Mouse (Mus musculus): ENCODE data around the gene Fam57b. TPM values are rescaled to one million over a fixed set of nuclear protein-coding genes. Genes with fewer than 3 reads are reported as not detected.

The Fam57b gene
- total RNA-seq, 1 experiment = 1.9 TPM

GRCm38 (mm10) chr7:126847116-126847420 lies 49.6 kb downstream of the Fam57b start, which contains the start of gene Doc2a:
Doc2a (plus strand) TSS chr7:126847416.
- no peak for TF ChIP-seq ZC3H11A (IDR thresholded peaks at IDR 0.05; ENCODE audit: borderline replicate concordance, low read depth, low read length)
- no peak for TF ChIP-seq HCFC1 (IDR thresholded peaks at IDR 0.05; ENCODE audit: borderline replicate concordance, insufficient read depth, low read length)
- TF ChIP-seq MAFK (IDR thresholded peaks at IDR 0.05; ENCODE audit: insufficient read depth, low read depth, low read length) = no peak
- no peak for TF ChIP-seq CHD2 (IDR thresholded peaks at IDR 0.05; ENCODE audit: low read depth, low read length)
- no peak for TF ChIP-seq ZNF384 (IDR thresholded peaks at IDR 0.05; ENCODE audit: low read depth, low read length)
- Histone ChIP-seq H3K4me1 (ENCODE audit: control insufficient read depth in 2 of 2, insufficient read depth in 2 of 2, low read length in 2 of 2, poor library complexity in 1 of 2) (peaks cover 0 to 14% of the 10 kb centered on the region in 2 experiments; a peak in 2 of 4 replicates), H3K9me3 (ENCODE audit: control insufficient read depth, insufficient read depth, low read depth, low read length) (no peaks in the 10 kb centered on the region), H3K27ac (ENCODE audit: insufficient read depth, low read depth, low read length, poor library complexity, severe bottlenecking) (no peak within 1 kb of the TSS), H3K9ac (ENCODE audit: insufficient read depth, low read depth, low read length, poor library complexity, severe bottlenecking) (peak within 1 kb of the TSS; percentile 52), H3K4me3 (ENCODE audit: insufficient read depth in 1 of 2, low read depth in 1 of 2, low read length in 2 of 2, poor library complexity in 1 of 2, severe bottlenecking in 1 of 2) (peak within 1 kb of the TSS; percentile 63 to 80), H3K36me3 (ENCODE audit: control insufficient read depth, insufficient read depth, low read length, poor library complexity, severe bottlenecking) (peaks cover 9% of the 10 kb centered on the region)
- in situ Hi-C loops (cut with MboI; ENCODE audit: low sequenced_read_pairs in 2 of 2, unreplicated experiment in 2 of 2) = no loop called here
- no peak for DNase-seq (ENCODE audit: low read depth, low spot score)

- TF ChIP-seq ZNF384 (IDR thresholded peaks at IDR 0.05; ENCODE audit: low read depth, low read length) = no peak
- TF ChIP-seq HCFC1 (IDR thresholded peaks at IDR 0.05; ENCODE audit: borderline replicate concordance, insufficient read depth, low read length) = no peak
- no peak for DNase-seq (ENCODE audit: low read depth, low spot score)
- Histone ChIP-seq H3K27ac (ENCODE audit: insufficient read depth, low read depth, low read length, poor library complexity, severe bottlenecking) (no peak overlapping the region), H3K4me1 (ENCODE audit: control insufficient read depth in 2 of 2, insufficient read depth in 2 of 2, low read length in 2 of 2, poor library complexity in 1 of 2) (peaks cover 0 to 19% of the 10 kb centered on the region in 2 experiments; a peak in 2 of 4 replicates), H3K9ac (ENCODE audit: insufficient read depth, low read depth, low read length, poor library complexity, severe bottlenecking) (peak overlapping the region; percentile 52), H3K9me3 (ENCODE audit: control insufficient read depth, insufficient read depth, low read depth, low read length) (no peaks in the 10 kb centered on the region), H3K36me3 (ENCODE audit: control insufficient read depth, insufficient read depth, low read length, poor library complexity, severe bottlenecking) (peaks cover 14% of the 10 kb centered on the region), H3K4me3 (ENCODE audit: insufficient read depth in 1 of 2, low read depth in 1 of 2, low read length in 2 of 2, poor library complexity in 1 of 2, severe bottlenecking in 1 of 2) (peak overlapping the region; percentile 63 to 80)
- in situ Hi-C loops (cut with MboI; ENCODE audit: low sequenced_read_pairs in 2 of 2, unreplicated experiment in 2 of 2) = no loop called here
Measured at GRCm38 (mm10) chr7:126847421-126848398, 50.2 kb downstream of the Fam57b start.

GRCm38 (mm10) chr7:126848794-126849193 lies 51.3 kb downstream of the Fam57b start:
- TF ChIP-seq ZC3H11A (IDR thresholded peaks at IDR 0.05; ENCODE audit: borderline replicate concordance, low read depth, low read length) (no peak), CHD2 (IDR thresholded peaks at IDR 0.05; ENCODE audit: low read depth, low read length) (no peak), HCFC1 (IDR thresholded peaks at IDR 0.05; ENCODE audit: borderline replicate concordance, insufficient read depth, low read length) (no peak), ZNF384 (IDR thresholded peaks at IDR 0.05; ENCODE audit: low read depth, low read length) (no peak), MAFK (IDR thresholded peaks at IDR 0.05; ENCODE audit: insufficient read depth, low read depth, low read length) (no peak)

GRCm38 (mm10) chr7:126850161-126850560 lies 52.7 kb downstream of the Fam57b start:
- TF ChIP-seq ZNF384 (IDR thresholded peaks at IDR 0.05; ENCODE audit: low read depth, low read length) (no peak), HCFC1 (IDR thresholded peaks at IDR 0.05; ENCODE audit: borderline replicate concordance, insufficient read depth, low read length) (no peak), CHD2 (IDR thresholded peaks at IDR 0.05; ENCODE audit: low read depth, low read length) (no peak), ZC3H11A (IDR thresholded peaks at IDR 0.05; ENCODE audit: borderline replicate concordance, low read depth, low read length) (no peak)
- no peak for DNase-seq (ENCODE audit: low read depth, low spot score)
- in situ Hi-C loops (cut with MboI; ENCODE audit: low sequenced_read_pairs in 2 of 2, unreplicated experiment in 2 of 2) = no loop called here
- no peak overlapping the region for H3K4me3 ChIP-seq (ENCODE audit: insufficient read depth in 1 of 2, low read depth in 1 of 2, low read length in 2 of 2, poor library complexity in 1 of 2, severe bottlenecking in 1 of 2)
- no peak overlapping the region for H3K27ac ChIP-seq (ENCODE audit: insufficient read depth, low read depth, low read length, poor library complexity, severe bottlenecking)
- H3K9ac ChIP-seq (ENCODE audit: insufficient read depth, low read depth, low read length, poor library complexity, severe bottlenecking) = no peak overlapping the region
- peaks cover 38% of the 10 kb centered on the region for H3K36me3 ChIP-seq (ENCODE audit: control insufficient read depth, insufficient read depth, low read length, poor library complexity, severe bottlenecking)
- H3K4me1 ChIP-seq (ENCODE audit: control insufficient read depth in 2 of 2, insufficient read depth in 2 of 2, low read length in 2 of 2, poor library complexity in 1 of 2) = peaks cover 4 to 31% of the 10 kb centered on the region in 2 experiments; a peak in 3 of 4 replicates
- no peaks in the 10 kb centered on the region for H3K9me3 ChIP-seq (ENCODE audit: control insufficient read depth, insufficient read depth, low read depth, low read length)

More at GRCm38 (mm10) chr7:126848794-126849193, 51.3 kb downstream of the Fam57b start:
- Histone ChIP-seq H3K9me3 (ENCODE audit: control insufficient read depth, insufficient read depth, low read depth, low read length) (no peaks in the 10 kb centered on the region), H3K4me1 (ENCODE audit: control insufficient read depth in 2 of 2, insufficient read depth in 2 of 2, low read length in 2 of 2, poor library complexity in 1 of 2) (peaks cover 0 to 23% of the 10 kb centered on the region in 2 experiments; a peak in 2 of 4 replicates), H3K4me3 (ENCODE audit: insufficient read depth in 1 of 2, low read depth in 1 of 2, low read length in 2 of 2, poor library complexity in 1 of 2, severe bottlenecking in 1 of 2) (peak overlapping the region; percentile 63 to 80; a peak in 3 of 4 replicates), H3K9ac (ENCODE audit: insufficient read depth, low read depth, low read length, poor library complexity, severe bottlenecking) (peak overlapping the region; percentile 26; the same call in 1 of the 2 replicates), H3K36me3 (ENCODE audit: control insufficient read depth, insufficient read depth, low read length, poor library complexity, severe bottlenecking) (peaks cover 25% of the 10 kb centered on the region), H3K27ac (ENCODE audit: insufficient read depth, low read depth, low read length, poor library complexity, severe bottlenecking) (no peak overlapping the region)
- in situ Hi-C loops (cut with MboI; ENCODE audit: low sequenced_read_pairs in 2 of 2, unreplicated experiment in 2 of 2) = no loop called here
- no peak for DNase-seq (ENCODE audit: low read depth, low spot score)

Data from ES-E14 (cell line).